Mouse (Mus musculus): Measurements from ENCODE around the gene Rhobtb3. TPM values are rescaled to one million over a fixed set of nuclear protein-coding genes. Genes with fewer than 3 reads are reported as not detected.
"Not testable (repeated sequence)": the region's sequence is repeated elsewhere in the genome, so short reads cannot be mapped to it uniquely, and the experiment has no call there.

Gene Rhobtb3
- polyA plus RNA-seq, 1 experiment = not detected

DNA sequence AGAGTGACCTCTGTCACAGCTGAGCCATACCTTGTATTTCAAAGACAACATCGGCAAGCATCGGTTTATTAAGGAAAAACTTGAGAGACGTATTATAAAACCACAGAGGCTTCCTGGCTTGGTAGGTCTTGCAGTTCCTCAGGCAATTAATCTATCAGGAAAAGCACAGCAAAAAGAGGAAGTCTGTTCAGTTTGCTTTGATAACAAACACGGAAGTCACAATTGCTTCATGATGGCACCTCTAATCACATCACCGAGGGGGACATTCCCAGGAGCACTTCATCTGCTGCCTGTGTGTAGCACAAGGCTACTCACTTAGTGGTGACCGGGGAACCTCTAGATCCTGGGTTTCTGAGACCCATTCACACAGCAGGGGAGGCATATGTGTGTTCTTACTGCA lies 50.8 kb downstream of the Rhobtb3 start:
- 87% methylated on average over 6 of the region's 6 CpGs for WGBS
- TF ChIP-seq POLR2A (IDR thresholded peaks at IDR 0.05; ENCODE audit: insufficient read depth, low read depth, low read length) (no peak), CTCF (IDR thresholded peaks at IDR 0.05; ENCODE audit: insufficient read depth, low read depth, low read length) (no peak)
- Histone ChIP-seq H3K4me3 (ENCODE audit: insufficient read depth, low read depth, low read length) (no peak overlapping the region), H3K27ac (ENCODE audit: insufficient read depth, low read depth, low read length) (no peak overlapping the region), H3K4me1 (ENCODE audit: control insufficient read depth, insufficient read depth, low read length) (no peaks in the 10 kb centered on the region)

- H3K27ac ChIP-seq (ENCODE audit: insufficient read depth, low read depth, low read length) = no peak overlapping the region
- no peak overlapping the region for H3K4me3 ChIP-seq (ENCODE audit: insufficient read depth, low read depth, low read length)
- 65% methylated on average over 3 of the region's 3 CpGs for WGBS
- H3K4me1 ChIP-seq (ENCODE audit: control insufficient read depth, insufficient read depth, low read length) = no peaks in the 10 kb centered on the region
- TF ChIP-seq POLR2A (IDR thresholded peaks at IDR 0.05; ENCODE audit: insufficient read depth, low read depth, low read length) (no peak), CTCF (IDR thresholded peaks at IDR 0.05; ENCODE audit: insufficient read depth, low read depth, low read length) (no peak)
Measured at GRCm38 (mm10) chr13:75892291-75892690, 51.4 kb downstream of the Rhobtb3 start.

DNA sequence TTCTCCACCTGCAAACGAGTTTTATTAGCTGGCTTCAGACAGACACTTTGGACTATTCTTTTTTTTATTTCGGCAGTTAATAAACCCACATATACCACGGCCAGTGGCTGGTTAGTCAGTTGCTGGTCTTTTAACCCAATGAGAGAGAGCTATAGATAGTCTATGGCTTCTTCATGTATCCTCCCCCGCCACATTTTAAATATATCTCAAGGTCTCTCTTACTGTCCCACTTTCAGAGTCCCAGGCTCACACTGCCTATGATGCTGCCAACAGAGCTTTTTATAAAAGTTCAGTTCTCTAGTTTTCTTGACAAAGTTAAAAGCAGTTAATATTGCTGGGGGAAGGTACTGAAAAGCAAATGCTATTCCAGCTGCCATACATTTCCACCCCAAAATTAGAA lies 51.9 kb downstream of the Rhobtb3 start:
- H3K4me3 ChIP-seq (ENCODE audit: insufficient read depth, low read depth, low read length) = no peak overlapping the region
- 81% methylated on average over 4 of the region's 4 CpGs for WGBS
- H3K27ac ChIP-seq (ENCODE audit: insufficient read depth, low read depth, low read length) = no peak overlapping the region
- H3K4me1 ChIP-seq (ENCODE audit: control insufficient read depth, insufficient read depth, low read length) = no peaks in the 10 kb centered on the region
- TF ChIP-seq CTCF (IDR thresholded peaks at IDR 0.05; ENCODE audit: insufficient read depth, low read depth, low read length) (no peak), POLR2A (IDR thresholded peaks at IDR 0.05; ENCODE audit: insufficient read depth, low read depth, low read length) (no peak)

DNA sequence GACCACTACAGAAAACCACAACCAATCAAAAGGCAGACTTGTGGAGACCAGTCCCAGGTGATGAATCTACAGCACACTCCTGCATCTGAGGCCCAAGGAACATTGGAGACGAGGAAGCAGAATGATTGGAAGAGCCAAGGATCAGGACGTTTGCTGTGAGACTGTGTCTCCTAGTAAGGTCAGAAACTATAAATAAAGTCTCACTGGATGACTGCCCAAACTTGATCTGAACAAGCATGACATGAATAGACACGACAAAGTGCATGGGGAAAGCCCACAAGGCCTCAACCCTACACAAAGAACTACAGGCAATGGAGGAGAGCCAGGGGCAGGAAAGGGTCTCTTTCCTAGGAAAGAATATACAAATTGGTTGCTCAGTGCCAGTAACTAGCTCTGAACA lies 59.9 kb downstream of the Rhobtb3 start:
- WGBS = 43% methylated on average over 3 of the region's 3 CpGs
- TF ChIP-seq POLR2A (IDR thresholded peaks at IDR 0.05; ENCODE audit: insufficient read depth, low read depth, low read length) = no peak
- TF ChIP-seq CTCF (IDR thresholded peaks at IDR 0.05; ENCODE audit: insufficient read depth, low read depth, low read length) = no peak
- Histone ChIP-seq H3K4me3 (ENCODE audit: insufficient read depth, low read depth, low read length) (no peak overlapping the region), H3K27ac (ENCODE audit: insufficient read depth, low read depth, low read length) (no peak overlapping the region), H3K4me1 (ENCODE audit: control insufficient read depth, insufficient read depth, low read length) (no peaks in the 10 kb centered on the region)

GRCm38 (mm10) chr13:75880501-75880900 lies 63.2 kb downstream of the Rhobtb3 start:
- Histone ChIP-seq H3K4me3 (ENCODE audit: insufficient read depth, low read depth, low read length) (no peak overlapping the region), H3K27ac (ENCODE audit: insufficient read depth, low read depth, low read length) (no peak overlapping the region), H3K4me1 (ENCODE audit: control insufficient read depth, insufficient read depth, low read length) (no peaks in the 10 kb centered on the region)
- TF ChIP-seq POLR2A (IDR thresholded peaks at IDR 0.05; ENCODE audit: insufficient read depth, low read depth, low read length) = no peak
- TF ChIP-seq CTCF (IDR thresholded peaks at IDR 0.05; ENCODE audit: insufficient read depth, low read depth, low read length) = no peak
- 63% methylated on average over 2 of the region's 2 CpGs for WGBS

DNA sequence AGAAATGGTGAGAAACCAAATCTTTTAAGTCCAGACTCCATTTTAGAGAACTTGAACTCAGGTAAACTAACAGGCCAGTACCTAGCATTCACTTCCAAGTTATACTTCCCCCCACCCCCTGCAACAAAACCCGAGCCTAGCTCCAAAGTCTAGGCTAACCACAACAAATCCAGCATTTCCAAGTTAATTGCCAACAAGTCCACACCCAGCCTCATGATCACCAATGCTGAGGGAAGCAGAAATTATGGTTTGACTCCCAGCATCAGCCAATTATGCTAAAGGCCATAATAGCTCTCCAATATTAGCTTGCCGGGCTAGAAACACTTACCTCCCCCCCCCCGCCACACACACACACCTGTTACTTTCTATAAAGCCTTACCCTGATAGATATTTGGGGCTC lies 64.0 kb downstream of the Rhobtb3 start:
- no peak overlapping the region for H3K4me3 ChIP-seq (ENCODE audit: insufficient read depth, low read depth, low read length)
- no peak overlapping the region for H3K27ac ChIP-seq (ENCODE audit: insufficient read depth, low read depth, low read length)
- 73% methylated on average over 3 of the region's 3 CpGs for WGBS
- TF ChIP-seq CTCF (IDR thresholded peaks at IDR 0.05; ENCODE audit: insufficient read depth, low read depth, low read length) (no peak), POLR2A (IDR thresholded peaks at IDR 0.05; ENCODE audit: insufficient read depth, low read depth, low read length) (no peak)
- H3K4me1 ChIP-seq (ENCODE audit: control insufficient read depth, insufficient read depth, low read length) = no peaks in the 10 kb centered on the region

GRCm38 (mm10) chr13:75877907-75878306 lies 65.8 kb downstream of the Rhobtb3 start:
- H3K4me1 ChIP-seq (ENCODE audit: control insufficient read depth, insufficient read depth, low read length) = no peaks in the 10 kb centered on the region
- H3K4me3 ChIP-seq (ENCODE audit: insufficient read depth, low read depth, low read length) = no peak overlapping the region
- H3K27ac ChIP-seq (ENCODE audit: insufficient read depth, low read depth, low read length) = no peak overlapping the region
- no peak for TF ChIP-seq CTCF (IDR thresholded peaks at IDR 0.05; ENCODE audit: insufficient read depth, low read depth, low read length)
- TF ChIP-seq POLR2A (IDR thresholded peaks at IDR 0.05; ENCODE audit: insufficient read depth, low read depth, low read length) = no peak

GRCm38 (mm10) chr13:75876592-75876991 lies 67.1 kb downstream of the Rhobtb3 start:
- Histone ChIP-seq H3K27ac (ENCODE audit: insufficient read depth, low read depth, low read length) (no peak overlapping the region), H3K4me3 (ENCODE audit: insufficient read depth, low read depth, low read length) (no peak overlapping the region), H3K4me1 (ENCODE audit: control insufficient read depth, insufficient read depth, low read length) (no peaks in the 10 kb centered on the region)
- 86% methylated on average over 6 of the region's 6 CpGs for WGBS
- no peak for TF ChIP-seq POLR2A (IDR thresholded peaks at IDR 0.05; ENCODE audit: insufficient read depth, low read depth, low read length)
- TF ChIP-seq CTCF (IDR thresholded peaks at IDR 0.05; ENCODE audit: insufficient read depth, low read depth, low read length) = no peak

DNA sequence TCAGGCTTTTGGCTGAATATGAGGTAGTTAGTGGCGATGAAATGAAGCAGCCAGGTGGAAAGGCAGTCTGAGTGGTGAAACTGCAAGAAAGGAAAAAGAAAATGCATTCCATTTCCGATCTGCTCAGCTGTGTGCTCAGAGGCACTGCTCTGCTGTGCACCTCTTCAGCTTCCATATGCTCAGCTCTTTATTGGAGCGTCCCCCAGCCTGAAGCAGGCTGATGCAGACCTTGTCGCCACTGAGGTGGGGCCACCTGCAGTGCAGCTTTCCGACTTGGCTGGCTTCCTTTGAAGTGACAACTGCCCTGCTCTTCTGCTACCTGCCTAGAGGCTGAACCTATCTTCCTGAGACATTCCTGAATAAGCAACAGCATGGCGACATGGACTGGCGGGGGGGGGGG lies 67.5 kb downstream of the Rhobtb3 start:
- not testable (repeated sequence) for H3K27ac ChIP-seq (ENCODE audit: insufficient read depth, low read depth, low read length); H3K4me3 ChIP-seq (ENCODE audit: insufficient read depth, low read depth, low read length); H3K4me1 ChIP-seq (ENCODE audit: control insufficient read depth, insufficient read depth, low read length)
- WGBS = 78% methylated on average over 7 of the region's 7 CpGs

GRCm38 (mm10) chr13:75874608-75875376 lies 68.9 kb downstream of the Rhobtb3 start:
- Histone ChIP-seq H3K27ac (ENCODE audit: insufficient read depth, low read depth, low read length) (no peak overlapping the region), H3K4me1 (ENCODE audit: control insufficient read depth, insufficient read depth, low read length) (no peaks in the 10 kb centered on the region), H3K4me3 (ENCODE audit: insufficient read depth, low read depth, low read length) (no peak overlapping the region)
- TF ChIP-seq CTCF (IDR thresholded peaks at IDR 0.05; ENCODE audit: insufficient read depth, low read depth, low read length) (no peak), POLR2A (IDR thresholded peaks at IDR 0.05; ENCODE audit: insufficient read depth, low read depth, low read length) (no peak)
- 96% methylated on average over 4 of the region's 4 CpGs for WGBS

All from olfactory bulb, adult 2 months (tissue).